Mouse (Mus musculus): ENCODE measurements around the gene Akna. TPM values are rescaled to one million over a fixed set of nuclear protein-coding genes. Genes with fewer than 3 reads are reported as not detected.
A peak's percentile ranks its signal among the peaks of the same experiment; 100 is the strongest.

Akna gene
- 5.2 and 5.9 TPM in 2 replicates for polyA plus RNA-seq (2014; fragmentation: Nextera tagmentation; extraction: Ambion mirVana)

GRCm38 (mm10) chr4:63403040-63403959 lies at the start of gene Akna:
Gene Akna, minus strand, starts transcription at chr4:63403354.
- no peaks in the 10 kb centered on the region for H3K9me3 ChIP-seq (ENCODE audit: control insufficient read depth, low read length)
- H3K4me2 ChIP-seq (ENCODE audit: low read depth, low read length) = peak within 1 kb of the TSS; percentile 57
- peak; percentile 96 for DNase-seq (ENCODE audit: low spot score)
- peaks cover 53% of the 10 kb centered on the region for H3K4me1 ChIP-seq (ENCODE audit: control insufficient read depth, insufficient read depth, low read length)
- peak within 1 kb of the TSS; percentile 59 for H3K9ac ChIP-seq (ENCODE audit: low read depth, low read length)
- H3K27me3 ChIP-seq (replicated peaks; ENCODE audit: control insufficient read depth, insufficient read depth, low read length) = no peaks in the 10 kb centered on the region
- peak; percentile 93 for ATAC-seq (ENCODE audit: low read depth)
- H3K27ac ChIP-seq (replicated peaks; ENCODE audit: low read depth, low read length) = peak within 1 kb of the TSS; percentile 86
- 9% methylated on average over 16 of the region's 17 CpGs for WGBS
- H3K4me3 ChIP-seq (ENCODE audit: low read depth, low read length) = peak within 1 kb of the TSS; percentile 27
- no peaks in the 10 kb centered on the region for H3K36me3 ChIP-seq (ENCODE audit: control insufficient read depth, insufficient read depth, low read length)

GRCm38 (mm10) chr4:63452555-63452954 lies 49.4 kb upstream of the Akna start:
- H3K4me2 ChIP-seq (ENCODE audit: low read depth, low read length) = no peak overlapping the region
- H3K36me3 ChIP-seq (ENCODE audit: control insufficient read depth, insufficient read depth, low read length) = no peaks in the 10 kb centered on the region
- H3K4me3 ChIP-seq (ENCODE audit: low read depth, low read length) = no peak overlapping the region
- no peaks in the 10 kb centered on the region for H3K27me3 ChIP-seq (replicated peaks; ENCODE audit: control insufficient read depth, insufficient read depth, low read length)
- no peaks in the 10 kb centered on the region; the same call in 1 of the 2 replicates for H3K4me1 ChIP-seq (ENCODE audit: control insufficient read depth, insufficient read depth, low read length)
- ATAC-seq (ENCODE audit: low read depth) (no peak), DNase-seq (ENCODE audit: low spot score) (no peak)
- no peak overlapping the region for H3K27ac ChIP-seq (replicated peaks; ENCODE audit: low read depth, low read length)
- no peak overlapping the region for H3K9ac ChIP-seq (ENCODE audit: low read depth, low read length)
- WGBS = 52% methylated on average over 3 of the region's 3 CpGs
- H3K9me3 ChIP-seq (ENCODE audit: control insufficient read depth, low read length) = 0 out of 2 replicates have a peak, but pooled peaks cover 3% of the 10 kb centered on the region

GRCm38 (mm10) chr4:63450551-63450950 lies 47.4 kb upstream of the Akna start:
- no peak overlapping the region for H3K4me2 ChIP-seq (ENCODE audit: low read depth, low read length)
- H3K27me3 ChIP-seq (replicated peaks; ENCODE audit: control insufficient read depth, insufficient read depth, low read length) = no peaks in the 10 kb centered on the region
- H3K9me3 ChIP-seq (ENCODE audit: control insufficient read depth, low read length) = 0 out of 2 replicates have a peak, but pooled peaks cover 3% of the 10 kb centered on the region
- no peaks in the 10 kb centered on the region for H3K36me3 ChIP-seq (ENCODE audit: control insufficient read depth, insufficient read depth, low read length)
- ATAC-seq (ENCODE audit: low read depth) (no peak), DNase-seq (ENCODE audit: low spot score) (no peak)
- no peak overlapping the region for H3K4me3 ChIP-seq (ENCODE audit: low read depth, low read length)
- H3K4me1 ChIP-seq (ENCODE audit: control insufficient read depth, insufficient read depth, low read length) = no peaks in the 10 kb centered on the region
- H3K9ac ChIP-seq (ENCODE audit: low read depth, low read length) = no peak overlapping the region
- no peak overlapping the region for H3K27ac ChIP-seq (replicated peaks; ENCODE audit: low read depth, low read length)
- 81% methylated on average over 5 of the region's 5 CpGs for WGBS

GRCm38 (mm10) chr4:63444362-63445066 lies 41.4 kb upstream of the Akna start:
- DNase-seq (ENCODE audit: low spot score) (peak; percentile 48), ATAC-seq (ENCODE audit: low read depth) (peak; percentile 33; the same call in 1 of the 2 replicates)
- Histone ChIP-seq H3K4me3 (ENCODE audit: low read depth, low read length) (no peak overlapping the region), H3K4me2 (ENCODE audit: low read depth, low read length) (no peak overlapping the region), H3K4me1 (ENCODE audit: control insufficient read depth, insufficient read depth, low read length) (0 out of 2 replicates have a peak, but pooled peaks cover 4% of the 10 kb centered on the region), H3K9ac (ENCODE audit: low read depth, low read length) (no peak overlapping the region), H3K27me3 (replicated peaks; ENCODE audit: control insufficient read depth, insufficient read depth, low read length) (no peaks in the 10 kb centered on the region), H3K27ac (replicated peaks; ENCODE audit: low read depth, low read length) (no peak overlapping the region), H3K9me3 (ENCODE audit: control insufficient read depth, low read length) (0 out of 2 replicates have a peak, but pooled peaks cover 2% of the 10 kb centered on the region), H3K36me3 (ENCODE audit: control insufficient read depth, insufficient read depth, low read length) (no peaks in the 10 kb centered on the region)
- 71% methylated on average over 10 of the region's 10 CpGs for WGBS

- DNase-seq (ENCODE audit: low spot score) (no peak), ATAC-seq (ENCODE audit: low read depth) (no peak)
- Histone ChIP-seq H3K4me1 (ENCODE audit: control insufficient read depth, insufficient read depth, low read length) (0 out of 2 replicates have a peak, but pooled peaks cover 4% of the 10 kb centered on the region), H3K27me3 (replicated peaks; ENCODE audit: control insufficient read depth, insufficient read depth, low read length) (no peaks in the 10 kb centered on the region), H3K27ac (replicated peaks; ENCODE audit: low read depth, low read length) (no peak overlapping the region), H3K4me2 (ENCODE audit: low read depth, low read length) (no peak overlapping the region), H3K9ac (ENCODE audit: low read depth, low read length) (no peak overlapping the region), H3K9me3 (ENCODE audit: control insufficient read depth, low read length) (peaks cover 4% of the 10 kb centered on the region; the same call in 1 of the 2 replicates), H3K4me3 (ENCODE audit: low read depth, low read length) (no peak overlapping the region), H3K36me3 (ENCODE audit: control insufficient read depth, insufficient read depth, low read length) (no peaks in the 10 kb centered on the region)
- WGBS = 94% methylated on average over 2 of the region's 2 CpGs
Observed at GRCm38 (mm10) chr4:63443101-63443500, 39.9 kb upstream of the Akna start.

- ATAC-seq (ENCODE audit: low read depth) (no peak), DNase-seq (ENCODE audit: low spot score) (no peak)
- peaks cover 8% of the 10 kb centered on the region; the same call in 1 of the 2 replicates for H3K4me1 ChIP-seq (ENCODE audit: control insufficient read depth, insufficient read depth, low read length)
- H3K4me3 ChIP-seq (ENCODE audit: low read depth, low read length) = no peak overlapping the region
- H3K4me2 ChIP-seq (ENCODE audit: low read depth, low read length) = no peak overlapping the region
- 94% methylated on average over 7 of the region's 7 CpGs for WGBS
- peaks cover 4% of the 10 kb centered on the region; the same call in 1 of the 2 replicates for H3K9me3 ChIP-seq (ENCODE audit: control insufficient read depth, low read length)
- no peak overlapping the region for H3K9ac ChIP-seq (ENCODE audit: low read depth, low read length)
- H3K27ac ChIP-seq (replicated peaks; ENCODE audit: low read depth, low read length) = no peak overlapping the region
- no peaks in the 10 kb centered on the region for H3K36me3 ChIP-seq (ENCODE audit: control insufficient read depth, insufficient read depth, low read length)
- H3K27me3 ChIP-seq (replicated peaks; ENCODE audit: control insufficient read depth, insufficient read depth, low read length) = no peaks in the 10 kb centered on the region
Observed at GRCm38 (mm10) chr4:63441616-63442015, 38.5 kb upstream of the Akna start.

- no peak; the same call in 1 of the 2 replicates for ATAC-seq (ENCODE audit: low read depth)
- peaks cover 8% of the 10 kb centered on the region; the same call in 1 of the 2 replicates for H3K4me1 ChIP-seq (ENCODE audit: control insufficient read depth, insufficient read depth, low read length)
Observed at GRCm38 (mm10) chr4:63440262-63440661, 37.1 kb upstream of the Akna start.

GRCm38 (mm10) chr4:63437968-63438367 lies 34.8 kb upstream of the Akna start:
- H3K9ac ChIP-seq (ENCODE audit: low read depth, low read length) = 0 out of 2 replicates have a peak overlapping the region, but pooled peaks have one; percentile 19
- ATAC-seq (ENCODE audit: low read depth) (no peak), DNase-seq (ENCODE audit: low spot score) (no peak)
- H3K4me1 ChIP-seq (ENCODE audit: control insufficient read depth, insufficient read depth, low read length) = peaks cover 8% of the 10 kb centered on the region; the same call in 1 of the 2 replicates
- H3K36me3 ChIP-seq (ENCODE audit: control insufficient read depth, insufficient read depth, low read length) = no peaks in the 10 kb centered on the region
- peak overlapping the region; percentile 65; the same call in 1 of the 2 replicates for H3K27ac ChIP-seq (replicated peaks; ENCODE audit: low read depth, low read length)
- H3K4me2 ChIP-seq (ENCODE audit: low read depth, low read length) = no peak overlapping the region
- 75% methylated on average over 5 of the region's 5 CpGs for WGBS
- H3K4me3 ChIP-seq (ENCODE audit: low read depth, low read length) = no peak overlapping the region
- H3K27me3 ChIP-seq (replicated peaks; ENCODE audit: control insufficient read depth, insufficient read depth, low read length) = no peaks in the 10 kb centered on the region
- H3K9me3 ChIP-seq (ENCODE audit: control insufficient read depth, low read length) = peaks cover 4% of the 10 kb centered on the region; the same call in 1 of the 2 replicates

More at GRCm38 (mm10) chr4:63440262-63440661, 37.1 kb upstream of the Akna start:
- DNase-seq (ENCODE audit: low spot score) = peak; percentile 60
- Histone ChIP-seq H3K4me2 (ENCODE audit: low read depth, low read length) (no peak overlapping the region), H3K27me3 (replicated peaks; ENCODE audit: control insufficient read depth, insufficient read depth, low read length) (no peaks in the 10 kb centered on the region), H3K4me3 (ENCODE audit: low read depth, low read length) (no peak overlapping the region), H3K36me3 (ENCODE audit: control insufficient read depth, insufficient read depth, low read length) (no peaks in the 10 kb centered on the region), H3K27ac (replicated peaks; ENCODE audit: low read depth, low read length) (no peak overlapping the region), H3K9ac (ENCODE audit: low read depth, low read length) (no peak overlapping the region), H3K9me3 (ENCODE audit: control insufficient read depth, low read length) (peaks cover 4% of the 10 kb centered on the region; the same call in 1 of the 2 replicates)
- 45% methylated on average over 7 of the region's 7 CpGs for WGBS

Data from embryonic facial prominence, embryonic 14.5 days (tissue).